Comparison of ENCODE assay signal across 10 mouse cellular contexts in genomic region chr2:30446891-30447826, GRCm38 (mm10). TPM values are rescaled to one million over a fixed set of nuclear protein-coding genes. Genes with fewer than 3 reads are reported as not detected.
DNase-seq lines count a peak whose midpoint lies in the region; ATAC-seq lines count a peak whose summit lies in the region.
"Had no signal": no experiment of that assay in that cellular context is flagged by ENCODE, and none has a peak within 500 bp of the region (broad histone marks: within the 10 kb centered on the region; RNA-seq: fewer than 3 reads in every experiment).

No protein-coding gene starts in this region.

- ATAC-seq in embryonic facial prominence, embryonic 12.5 days (ENCODE audit: insufficient number of reproducible peaks, insufficient read depth, low FRiP score, low TSS enrichment): no peak
- ATAC-seq in CD4-positive, CD25-positive, alpha-beta regulatory T cell, adult 4 months: no peak

- peak; percentile 97 for DNase-seq in heart, adult 11 months
- no peak for DNase-seq in heart, postnatal 25 days (ENCODE audit: low spot score)
- DNase-seq in brain, adult 2 months (ENCODE audit: low read depth, low spot score): peak; percentile 65
- DNase-seq in lung, adult 18-20 months: peak; percentile 67 to 75
- DNase-seq in frontal cortex, adult 2 months (ENCODE audit: extremely low spot score in 1 of 2, low spot score in 1 of 2): no peak
- no peak for DNase-seq in right cerebral cortex, postnatal 36 days (ENCODE audit: low spot score in 2 of 2)
- DNase-seq: thymus, postnatal 14 days had no signal

- WGBS in embryonic facial prominence, embryonic 12.5 days: 80% methylated on average over 10 of the region's 10 CpGs

- H3K9ac ChIP-seq in embryonic facial prominence, embryonic 12.5 days: peak overlapping the region; percentile 30; the same call in 1 of the 2 replicates

- peak overlapping the region; percentile 100; the same call in 1 of the 2 replicates for H3K27ac ChIP-seq in embryonic facial prominence, embryonic 12.5 days

- peaks cover 41% of the 10 kb centered on the region for H3K4me1 ChIP-seq in embryonic facial prominence, embryonic 12.5 days

- H3K9me3 ChIP-seq in embryonic facial prominence, embryonic 12.5 days: peaks cover 8% of the 10 kb centered on the region

- H3K4me3 ChIP-seq in embryonic facial prominence, embryonic 12.5 days: no peak overlapping the region
- H3K4me3 ChIP-seq: erythroblast, embryonic 14.5 days had no signal

- no peaks in the 10 kb centered on the region for H3K27me3 ChIP-seq in embryonic facial prominence, embryonic 12.5 days

- intact Hi-C loops in heart, postnatal 25 days (cut with DNase I): loop anchor here (2.0 to 5.0 kb wide), 2 partner anchors 20 to 100 kb away; no protein-coding TSS in a partner anchor

- H3K4me2 ChIP-seq in embryonic facial prominence, embryonic 12.5 days (replicated peaks): no peak overlapping the region

- peaks cover 70% of the 10 kb centered on the region for H3K36me3 ChIP-seq in embryonic facial prominence, embryonic 12.5 days

RNA-seq across cellular contexts. Expression of gene Ier5l, which starts 26.9 kb away (rescaled TPM):
- total RNA-seq in heart, postnatal 25 days (2021): 1 to 10 TPM; 4.1 to 6.9 TPM
- polyA plus RNA-seq in embryonic facial prominence, embryonic 12.5 days (2016; fragmentation: Nextera tagmentation; extraction: Ambion mirVana): 4.2 and 4.5 TPM in 2 replicates
- under 1 TPM in 1 of 2 experiments, not detected in 1; 0.20 TPM for polyA plus RNA-seq in CD4-positive, CD25-positive, alpha-beta regulatory T cell, adult 4 months (2017; shearing (Covaris generic))
- polyA plus RNA-seq in frontal cortex, adult 2 months (2012; rRNA removed): 14.6 and 17.6 TPM in 2 replicates

RNA-seq across cellular contexts. Expression of gene Ptpa, which starts 31.3 kb away (rescaled TPM):
- 10 to 100 TPM; 91.2 to 92.3 TPM for total RNA-seq in heart, postnatal 25 days (2021)
- polyA plus RNA-seq in embryonic facial prominence, embryonic 12.5 days (2016; fragmentation: Nextera tagmentation; extraction: Ambion mirVana): 140 and 145 TPM in 2 replicates
- 10 to 100 TPM; 37.8 to 86.7 TPM for polyA plus RNA-seq in CD4-positive, CD25-positive, alpha-beta regulatory T cell, adult 4 months (2017; shearing (Covaris generic))
- 155 and 161 TPM in 2 replicates for polyA plus RNA-seq in frontal cortex, adult 2 months (2012; rRNA removed)

RNA-seq across cellular contexts. Expression of gene Crat, which starts 31.5 kb away (rescaled TPM):
- 100 to 1,000 TPM; 433 to 486 TPM for total RNA-seq in heart, postnatal 25 days (2021)
- polyA plus RNA-seq in embryonic facial prominence, embryonic 12.5 days (2016; fragmentation: Nextera tagmentation; extraction: Ambion mirVana): 23.8 and 26.9 TPM in 2 replicates
- 1 to 10 TPM; 1.1 to 2.2 TPM for polyA plus RNA-seq in CD4-positive, CD25-positive, alpha-beta regulatory T cell, adult 4 months (2017; shearing (Covaris generic))
- 46.7 and 53.1 TPM in 2 replicates for polyA plus RNA-seq in frontal cortex, adult 2 months (2012; rRNA removed)

RNA-seq across cellular contexts. Expression of gene Dolpp1, which starts 55.1 kb away (rescaled TPM):
- 10 to 100 TPM in 1 of 2 experiments, 1 to 10 TPM in 1; 8.3 to 10.4 TPM for total RNA-seq in heart, postnatal 25 days (2021)
- polyA plus RNA-seq in embryonic facial prominence, embryonic 12.5 days (2016; fragmentation: Nextera tagmentation; extraction: Ambion mirVana): 34.8 and 38.1 TPM in 2 replicates
- polyA plus RNA-seq in CD4-positive, CD25-positive, alpha-beta regulatory T cell, adult 4 months (2017; shearing (Covaris generic)): 10 to 100 TPM; 16.9 to 28.1 TPM
- 40.2 and 45.8 TPM in 2 replicates for polyA plus RNA-seq in frontal cortex, adult 2 months (2012; rRNA removed)

Comparison
In these comparisons a context has a peak if more than half of its experiments do, and no peak if none do; other contexts are left out.
1. DNase-seq: peak in heart, adult 11 months (single experiment), brain, adult 2 months (single experiment) and lung, adult 18-20 months (2 of 2); none in heart, postnatal 25 days (single experiment), frontal cortex, adult 2 months (0 of 2) and right cerebral cortex, postnatal 36 days (0 of 2).